Mouse (Mus musculus) C2C12 (cell line): ENCODE data around the gene Sdhb. TPM values are rescaled to one million over a fixed set of nuclear protein-coding genes. Genes with fewer than 3 reads are reported as not detected.

Experiments used
- H3K27me3 ChIP-seq: one replicate; pipeline ENCODE4 v1.6.1; 2011; ENCODE audit not compliant: control insufficient read depth, insufficient read depth, insufficient read length
- H3K36me3 ChIP-seq: one replicate; pipeline ENCODE4 v1.6.1; 2011; ENCODE audit not compliant: control insufficient read depth, insufficient read depth
- H3K4me3 ChIP-seq: one replicate; pipeline ENCODE4 v1.5.1; 2011; ENCODE audit warnings: mild to moderate bottlenecking, control low read depth; ENCODE audit not compliant: poor library complexity, insufficient read depth, severe bottlenecking
- H3K79me2 ChIP-seq: one replicate; pipeline ENCODE4 v1.6.1; 2011; ENCODE audit not compliant: control insufficient read depth, insufficient read depth
- H3K79me3 ChIP-seq: one replicate; pipeline ENCODE4 v1.6.1; 2011; ENCODE audit warnings: low read depth, control low read depth
- H3ac ChIP-seq: one replicate; pipeline ENCODE3; 2011; ENCODE audit warnings: low read depth; ENCODE audit not compliant: control insufficient read depth, insufficient read length
- CEBPB ChIP-seq: IDR thresholded peaks from one replicate; pipeline ENCODE4 v1.6.1; 2011; ENCODE audit warnings: low read depth, mild to moderate bottlenecking, control low read depth, moderate library complexity
- CTCF ChIP-seq: IDR thresholded peaks from one replicate; pipeline ENCODE4 v1.5.1; 2011; ENCODE audit not compliant: control insufficient read depth, insufficient read depth, insufficient read length
- FOSL1 ChIP-seq: IDR thresholded peaks from one replicate; pipeline ENCODE4 v1.8.0; 2011; ENCODE audit warnings: mild to moderate bottlenecking, low read length; ENCODE audit not compliant: poor library complexity, insufficient read depth, severe bottlenecking
- MAX ChIP-seq: IDR thresholded peaks from one replicate; pipeline ENCODE4 v1.6.1; 2011; ENCODE audit warnings: mild to moderate bottlenecking, control low read depth
- MYOD1 ChIP-seq: IDR thresholded peaks from one replicate; pipeline ENCODE4 v1.6.1; 2011; ENCODE audit warnings: low read depth; ENCODE audit not compliant: control insufficient read depth, insufficient read length
- MYOG ChIP-seq: IDR thresholded peaks from one replicate; pipeline ENCODE4 v1.6.1; 2011; ENCODE audit not compliant: control insufficient read depth, insufficient read length; ENCODE audit errors: extremely low read depth
- USF1 ChIP-seq: IDR thresholded peaks from one replicate; pipeline ENCODE4 v1.6.1; 2011; ENCODE audit warnings: low read depth, mild to moderate bottlenecking, control low read depth, moderate library complexity
- polyA plus RNA-seq: library from polyadenylated mRNA; unstranded; fragments of >200 nt; fragmentation: generic; extraction: Trizol; gene quantifications from one replicate; pipeline ENCODE4 v1.2.1, GENCODE M21; 2012; ENCODE audit warnings: missing spikeins

The Sdhb gene
- polyA plus RNA-seq, 1 experiment = 370 TPM

GRCm38 (mm10) chr4:140977886-140978692, 17.1 kb downstream of the Sdhb start:
- no peak overlapping the region for H3ac ChIP-seq
- no peaks in the 10 kb centered on the region for H3K27me3 ChIP-seq
- H3K79me2 ChIP-seq = no peaks in the 10 kb centered on the region
- H3K36me3 ChIP-seq = peaks cover 52% of the 10 kb centered on the region
- no peak overlapping the region for H3K4me3 ChIP-seq
- H3K79me3 ChIP-seq = no peaks in the 10 kb centered on the region
- TF ChIP-seq USF1 (no peak), MYOG (no peak), FOSL1 (no peak), CEBPB (no peak), CTCF (no peak), MYOD1 (no peak), MAX (no peak)

GRCm38 (mm10) chr4:140981605-140982004, 20.6 kb downstream of the Sdhb start:
- peaks cover 3% of the 10 kb centered on the region for H3K27me3 ChIP-seq
- TF ChIP-seq FOSL1 (no peak), CTCF (no peak), MYOD1 (no peak), MYOG (no peak), MAX (no peak), CEBPB (no peak), USF1 (no peak)
- peaks cover 21% of the 10 kb centered on the region for H3K36me3 ChIP-seq
- H3K79me3 ChIP-seq = no peaks in the 10 kb centered on the region
- H3K4me3 ChIP-seq = no peak overlapping the region
- H3ac ChIP-seq = no peak overlapping the region
- no peaks in the 10 kb centered on the region for H3K79me2 ChIP-seq

GRCm38 (mm10) chr4:140982808-140983207, 21.8 kb downstream of the Sdhb start:
- Histone ChIP-seq H3K36me3 (peaks cover 21% of the 10 kb centered on the region), H3K79me3 (no peaks in the 10 kb centered on the region), H3K27me3 (peaks cover 3% of the 10 kb centered on the region), H3K79me2 (no peaks in the 10 kb centered on the region), H3K4me3 (no peak overlapping the region), H3ac (no peak overlapping the region)
- TF ChIP-seq MYOG = no peak
- TF ChIP-seq MAX = no peak
- no peak for TF ChIP-seq MYOD1
- TF ChIP-seq CEBPB = no peak
- no peak for TF ChIP-seq FOSL1
- no peak for TF ChIP-seq USF1
- no peak for TF ChIP-seq CTCF

- TF ChIP-seq CTCF (no peak), MYOD1 (no peak), CEBPB (no peak), USF1 (no peak), MYOG (no peak), MAX (no peak), FOSL1 (no peak)
- H3K79me2 ChIP-seq = no peaks in the 10 kb centered on the region
- no peak overlapping the region for H3ac ChIP-seq
Measured at GRCm38 (mm10) chr4:140983442-140983841, 22.4 kb downstream of the Sdhb start.

DNA sequence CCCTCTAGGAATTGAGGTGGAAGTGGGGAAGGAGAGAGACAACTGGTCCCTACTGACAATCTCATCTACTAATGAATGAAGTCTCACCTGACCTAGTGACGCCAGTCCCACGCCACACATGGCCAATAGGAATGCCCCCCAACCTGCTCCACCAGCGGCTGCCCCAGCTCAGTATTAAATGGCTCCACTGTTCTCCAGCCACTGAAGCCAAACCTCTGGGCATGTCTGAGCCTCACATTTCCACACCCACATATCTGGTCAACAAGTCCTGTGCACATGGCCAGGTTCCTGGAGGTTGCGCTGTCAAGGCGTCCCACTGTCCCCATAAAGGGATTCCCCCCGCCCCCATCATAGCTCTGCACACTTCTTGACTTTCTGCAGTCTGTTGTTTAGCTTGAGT, 23.5 kb downstream of the Sdhb start:
- TF ChIP-seq CEBPB (no peak), CTCF (no peak), FOSL1 (no peak), MAX (no peak), USF1 (no peak), MYOD1 (no peak), MYOG (no peak)
- Histone ChIP-seq H3K79me2 (no peaks in the 10 kb centered on the region), H3ac (no peak overlapping the region), H3K4me3 (no peak overlapping the region), H3K36me3 (peaks cover 4% of the 10 kb centered on the region), H3K27me3 (peaks cover 3% of the 10 kb centered on the region), H3K79me3 (no peaks in the 10 kb centered on the region)

More at GRCm38 (mm10) chr4:140983442-140983841, 22.4 kb downstream of the Sdhb start:
- Histone ChIP-seq H3K27me3 (peaks cover 3% of the 10 kb centered on the region), H3K79me3 (no peaks in the 10 kb centered on the region), H3K4me3 (no peak overlapping the region), H3K36me3 (peaks cover 15% of the 10 kb centered on the region)

GRCm38 (mm10) chr4:140986024-140986710, 25.2 kb downstream of the Sdhb start:
- H3K79me3 ChIP-seq = no peaks in the 10 kb centered on the region
- H3K4me3 ChIP-seq = peak overlapping the region; percentile 52
- H3K27me3 ChIP-seq = peaks cover 3% of the 10 kb centered on the region
- no peaks in the 10 kb centered on the region for H3K79me2 ChIP-seq
- TF ChIP-seq CTCF (no peak), CEBPB (no peak), FOSL1 (no peak), USF1 (no peak), MYOD1 (no peak), MYOG (no peak), MAX (no peak)
- H3ac ChIP-seq = no peak overlapping the region
- H3K36me3 ChIP-seq = no peaks in the 10 kb centered on the region
